Mouse (Mus musculus) neural tube, embryonic 14.5 days (tissue): ENCODE data around the gene Ptpn6. TPM values are rescaled to one million over a fixed set of nuclear protein-coding genes. Genes with fewer than 3 reads are reported as not detected.

ENCODE experiments used
- ATAC-seq: fragments of 200-750 bp; cut with Nextera tagmentation; 2 replicates; pipeline ENCODE4 v1.8.0; 2017; ENCODE audit warnings: low read depth, mild to moderate bottlenecking, moderate TSS enrichment, moderate library complexity
- H3K27ac ChIP-seq: fragments of 300-500 bp; sonication (generic); 2 replicates; pipeline ENCODE4 v1.5.1; 2014; ENCODE audit warnings: low read depth, mild to moderate bottlenecking, control low read depth, low read length, moderate library complexity, mixed read lengths
- H3K27me3 ChIP-seq: fragments of 300-500 bp; sonication (generic); 2 replicates; pipeline ENCODE4 v1.6.1; 2014; ENCODE audit warnings: low read length; ENCODE audit not compliant: control insufficient read depth, insufficient read depth
- H3K36me3 ChIP-seq: fragments of 300-500 bp; sonication (generic); 2 replicates; pipeline ENCODE4 v1.6.1; 2014; ENCODE audit warnings: low read length, mixed read lengths; ENCODE audit not compliant: control insufficient read depth, insufficient read depth
- H3K4me1 ChIP-seq: fragments of 300-500 bp; sonication (generic); 2 replicates; pipeline ENCODE4 v1.6.1; 2014; ENCODE audit warnings: low read length; ENCODE audit not compliant: control insufficient read depth, insufficient read depth
- H3K4me2 ChIP-seq: fragments of 300-500 bp; sonication (generic); 2 replicates; pipeline ENCODE4 v1.6.1; 2014; ENCODE audit warnings: mild to moderate bottlenecking, low read depth, low read length, control low read depth
- H3K4me3 ChIP-seq: fragments of 300-500 bp; sonication (generic); 2 replicates; pipeline ENCODE4 v1.5.1; 2014; ENCODE audit warnings: low read depth, low read length, control low read depth, mixed read lengths
- H3K9ac ChIP-seq: fragments of 300-500 bp; sonication (generic); replicated peaks from 2 replicates; pipeline ENCODE4 v1.6.1; 2014; ENCODE audit warnings: low read depth, mild to moderate bottlenecking, control low read depth, low read length, mixed read lengths
- H3K9me3 ChIP-seq: fragments of 300-500 bp; sonication (generic); 2 replicates; pipeline ENCODE4 v1.6.1; 2016; ENCODE audit warnings: low read length; ENCODE audit not compliant: control insufficient read depth
- WGBS: fragments of 180-500 bp; shearing (Covaris S2); extraction: QIAGEN DNeasy Blood & Tissue Kit; methylation state at CpG from one replicate; pipeline ENCODE4 v1.1.7; 2014; 5-methylcytosine and 5-hydroxymethylcytosine counted together
- polyA plus RNA-seq: library from polyadenylated mRNA; unstranded; fragments of >200 nt; fragmentation: Nextera tagmentation; extraction: Ambion mirVana; gene quantifications from 2 replicates; pipeline ENCODE4 v1.2.1, GENCODE M21; 2014

The Ptpn6 gene
- polyA plus RNA-seq, 1 experiment from 2014 or later: 2.6 TPM

DNA sequence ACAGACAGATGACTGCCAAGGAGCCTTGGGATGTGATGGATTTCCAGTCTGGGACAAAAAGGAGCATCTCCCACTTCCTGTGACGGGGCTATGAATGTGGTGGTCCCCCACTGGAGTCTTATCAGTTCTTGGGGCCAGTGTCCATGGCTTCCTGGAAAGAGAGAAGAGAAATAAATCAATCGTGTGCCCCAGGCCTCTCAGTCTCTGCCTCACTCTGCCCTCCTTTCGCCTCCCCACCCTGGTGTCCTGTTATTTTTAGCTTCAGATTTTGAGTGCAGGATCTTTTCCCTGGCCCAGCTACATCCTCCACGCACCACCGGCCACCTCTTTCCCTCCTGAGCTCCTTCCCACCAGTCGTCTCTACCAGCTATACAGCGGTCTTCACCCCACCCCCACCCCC, 31.5 kb upstream of the Ptpn6 start:
- H3K27ac ChIP-seq: peak overlapping the region; percentile 52
- ATAC-seq: no peak

DNA sequence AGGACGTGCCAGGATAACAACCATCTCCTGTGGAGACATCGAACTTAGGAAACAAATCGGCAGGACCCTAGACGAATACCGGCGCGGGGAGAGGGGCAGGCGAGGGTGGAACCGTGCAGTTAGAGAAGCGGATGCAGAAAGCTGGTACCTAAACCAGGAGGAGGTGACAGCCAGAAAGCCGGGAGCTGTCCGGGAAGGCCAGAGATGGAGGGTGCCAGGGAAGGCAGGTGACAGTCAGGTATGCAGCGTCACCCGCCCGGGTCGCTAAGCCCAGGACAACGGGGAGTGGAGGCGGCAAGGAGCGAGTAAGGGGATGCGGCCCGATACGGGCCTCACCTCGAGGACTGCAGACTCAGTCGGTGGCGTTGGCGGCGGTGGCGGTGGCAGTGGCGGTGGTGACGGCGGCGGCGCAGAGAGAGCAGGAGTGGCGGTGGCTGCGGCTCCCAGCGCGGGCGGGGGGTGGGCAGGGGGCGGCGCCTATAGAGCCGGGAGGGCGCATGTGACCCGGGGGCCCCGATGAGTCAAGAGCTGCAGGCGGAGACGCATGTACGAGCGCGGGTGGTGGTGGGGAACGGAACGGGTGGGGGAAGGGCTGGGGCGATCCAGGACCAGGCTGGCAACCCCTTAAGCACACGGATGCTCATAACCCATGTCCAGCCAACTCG, 30.7 kb upstream of the Ptpn6 start, which contains the start of gene Eno2:
Gene Eno2, minus strand, starts transcription at position 573 of the 665 bp plus-strand sequence.
- Histone ChIP-seq H3K4me3 (peak within 1 kb of the TSS; percentile 47), H3K27me3 (no peaks in the 10 kb centered on the region; the same call in 1 of the 2 replicates), H3K9ac (peak within 1 kb of the TSS; percentile 57), H3K27ac (peak within 1 kb of the TSS; percentile 64), H3K4me1 (peaks cover 9% of the 10 kb centered on the region), H3K9me3 (no peaks in the 10 kb centered on the region), H3K4me2 (peak within 1 kb of the TSS; percentile 71), H3K36me3 (no peaks in the 10 kb centered on the region)
- 2% methylated on average over 53 of the region's 54 CpGs for WGBS
- peak; percentile 90 for ATAC-seq

More for the DNA sequence above, 31.5 kb upstream of the Ptpn6 start:
- Histone ChIP-seq H3K4me2 (peak overlapping the region; percentile 71), H3K9ac (peak overlapping the region; percentile 57), H3K36me3 (no peaks in the 10 kb centered on the region), H3K4me1 (peaks cover 9% of the 10 kb centered on the region), H3K4me3 (peak overlapping the region; percentile 47), H3K27me3 (no peaks in the 10 kb centered on the region; the same call in 1 of the 2 replicates), H3K9me3 (no peaks in the 10 kb centered on the region)
- WGBS: 56% methylated on average over 7 of the region's 7 CpGs

DNA sequence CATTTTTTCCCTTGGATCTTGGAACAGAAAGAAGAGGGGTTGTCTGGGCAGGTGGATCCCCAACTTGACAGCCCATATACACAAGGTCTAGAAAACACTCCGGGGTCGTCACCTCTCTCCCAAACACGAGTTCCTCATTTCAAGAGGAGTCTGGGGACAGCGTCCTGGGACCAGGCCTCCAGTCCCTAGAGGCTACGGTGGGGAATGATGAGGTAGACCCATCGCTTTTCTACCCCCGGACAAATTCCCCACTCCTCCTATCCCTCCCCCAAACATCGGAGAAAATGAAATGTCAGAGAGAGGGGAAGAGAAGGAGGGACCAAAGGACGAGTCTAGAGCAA, 30.2 kb upstream of the Ptpn6 start:
- Histone ChIP-seq H3K9ac (peak overlapping the region; percentile 57; the same call in 1 of the 2 replicates), H3K4me3 (peak overlapping the region; percentile 47), H3K4me1 (peaks cover 9% of the 10 kb centered on the region), H3K9me3 (no peaks in the 10 kb centered on the region), H3K4me2 (peak overlapping the region; percentile 71), H3K27ac (peak overlapping the region; percentile 64; the same call in 1 of the 2 replicates), H3K27me3 (no peaks in the 10 kb centered on the region; the same call in 1 of the 2 replicates), H3K36me3 (no peaks in the 10 kb centered on the region)
- ATAC-seq: peak; percentile 3; the same call in 1 of the 2 replicates
- 5% methylated on average over 9 of the region's 9 CpGs for WGBS

DNA sequence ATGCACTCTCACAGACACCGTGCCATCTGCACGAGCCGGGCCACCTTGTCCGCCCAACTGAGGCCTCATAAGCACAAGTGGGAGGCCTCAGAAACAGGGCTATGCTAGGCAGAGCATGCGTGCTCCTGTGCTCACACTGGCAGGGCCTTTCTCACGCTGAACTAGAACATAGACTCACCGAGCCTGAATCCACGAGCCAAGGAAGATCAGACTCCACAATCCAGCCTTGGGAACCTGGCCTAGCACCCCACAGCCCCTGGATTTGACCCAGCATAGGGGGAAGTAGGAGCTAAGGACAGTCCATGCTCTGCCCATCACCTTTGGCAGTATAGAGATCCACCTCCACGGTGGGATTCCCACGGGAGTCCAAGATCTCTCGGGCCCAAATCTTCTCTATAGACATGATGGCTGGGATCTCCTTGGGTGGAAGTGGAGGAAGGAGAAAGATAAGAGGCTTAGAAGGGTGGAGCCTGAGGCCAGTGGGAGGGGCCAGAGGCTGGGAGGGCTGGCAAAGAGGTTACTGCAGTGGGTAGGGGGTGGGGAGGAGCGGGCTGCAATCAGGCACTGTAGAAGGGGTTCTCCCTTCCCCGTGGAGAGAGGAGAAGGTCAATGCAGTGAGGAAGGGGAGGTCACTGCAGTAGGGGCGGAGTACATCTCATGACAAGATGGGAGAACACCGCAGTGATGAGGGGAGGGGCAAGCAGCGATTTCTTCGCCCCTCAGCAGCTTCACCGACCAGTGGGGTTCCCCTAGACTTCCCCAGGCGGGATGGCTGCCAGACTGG, 29.6 kb upstream of the Ptpn6 start:
- Histone ChIP-seq H3K4me1 (peaks cover 9% of the 10 kb centered on the region), H3K27ac (no peak overlapping the region), H3K4me3 (peak overlapping the region; percentile 47), H3K9ac (peak overlapping the region; percentile 57; the same call in 1 of the 2 replicates), H3K27me3 (no peaks in the 10 kb centered on the region; the same call in 1 of the 2 replicates), H3K36me3 (no peaks in the 10 kb centered on the region), H3K9me3 (no peaks in the 10 kb centered on the region), H3K4me2 (peak overlapping the region; percentile 71)
- WGBS: 28% methylated on average over 19 of the region's 19 CpGs
- ATAC-seq: peak; percentile 39

DNA sequence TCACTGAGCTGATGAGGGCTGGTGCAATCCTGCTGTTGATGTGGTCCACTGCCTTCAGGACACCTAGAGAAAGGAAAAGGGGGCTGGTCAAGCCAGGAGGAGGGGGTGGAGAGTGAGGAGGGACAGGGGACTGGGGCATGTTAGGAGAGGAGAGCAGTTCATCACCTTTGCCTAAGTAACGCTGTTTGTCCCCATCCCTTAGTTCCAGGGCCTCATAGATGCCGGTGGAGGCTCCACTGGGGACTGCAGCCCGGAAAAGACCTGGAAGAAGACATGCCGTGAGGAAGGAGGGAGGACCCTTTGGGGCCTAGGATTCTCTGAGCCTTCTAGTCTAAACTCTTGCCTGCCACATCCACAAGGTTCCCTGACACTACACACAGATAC, 29.0 kb upstream of the Ptpn6 start:
- no peak overlapping the region for H3K9ac ChIP-seq
- peak overlapping the region; percentile 47; the same call in 1 of the 2 replicates for H3K4me3 ChIP-seq
- H3K27ac ChIP-seq: no peak overlapping the region
- WGBS: 50% methylated on average over 4 of the region's 4 CpGs
- peaks cover 9% of the 10 kb centered on the region for H3K4me1 ChIP-seq
- no peaks in the 10 kb centered on the region; the same call in 1 of the 2 replicates for H3K27me3 ChIP-seq
- peak overlapping the region; percentile 71; the same call in 1 of the 2 replicates for H3K4me2 ChIP-seq
- H3K36me3 ChIP-seq: no peaks in the 10 kb centered on the region
- ATAC-seq: no peak
- H3K9me3 ChIP-seq: no peaks in the 10 kb centered on the region

DNA sequence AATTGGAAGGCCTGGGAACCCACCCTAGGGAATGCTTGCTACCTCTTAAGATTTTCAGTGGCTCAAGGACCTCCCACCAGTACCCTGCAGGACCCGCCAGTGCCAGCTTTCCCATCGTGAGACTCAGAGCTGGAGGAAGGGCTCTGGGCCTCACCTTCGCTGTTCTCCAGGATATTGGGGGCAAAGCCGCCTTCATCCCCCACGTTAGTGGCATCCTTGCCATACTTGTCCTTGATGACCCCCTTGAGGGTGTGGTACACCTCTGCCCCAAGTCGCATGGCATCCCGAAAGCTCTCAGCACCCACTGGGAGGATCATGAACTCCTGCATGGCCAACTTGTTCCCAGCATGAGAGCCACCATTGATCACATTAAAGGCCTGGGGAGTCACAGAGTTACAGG, 27.4 kb upstream of the Ptpn6 start:
- Histone ChIP-seq H3K27me3 (no peaks in the 10 kb centered on the region; the same call in 1 of the 2 replicates), H3K36me3 (no peaks in the 10 kb centered on the region), H3K4me1 (peaks cover 9% of the 10 kb centered on the region), H3K9ac (no peak overlapping the region), H3K4me2 (no peak overlapping the region), H3K9me3 (no peaks in the 10 kb centered on the region), H3K27ac (no peak overlapping the region), H3K4me3 (no peak overlapping the region)
- 85% methylated on average over 7 of the region's 7 CpGs for WGBS
- no peak for ATAC-seq

DNA sequence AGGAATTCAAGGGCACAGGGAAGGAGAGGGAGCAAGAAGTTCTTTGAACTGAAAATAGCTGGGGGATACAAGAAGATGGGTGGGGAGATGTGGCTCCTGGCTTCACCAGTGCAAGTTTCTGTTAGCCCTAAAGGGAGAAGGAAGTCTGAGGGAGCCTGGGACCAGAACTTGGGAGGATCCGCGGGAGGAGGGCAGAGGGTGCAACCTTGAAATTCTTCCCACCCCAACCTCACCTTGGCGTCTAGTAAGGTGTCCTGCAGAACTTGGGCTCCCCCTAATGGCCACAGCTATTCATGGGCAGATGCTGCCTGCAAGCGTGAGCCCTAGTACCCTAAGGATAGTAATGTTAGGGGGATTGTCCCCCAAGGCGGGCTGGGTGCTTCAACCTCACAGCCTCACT, 20.7 kb upstream of the Ptpn6 start:
- H3K36me3 ChIP-seq: no peaks in the 10 kb centered on the region
- no peak overlapping the region for H3K4me2 ChIP-seq
- ATAC-seq: no peak
- no peak overlapping the region for H3K9ac ChIP-seq
- H3K4me1 ChIP-seq: peaks cover 33% of the 10 kb centered on the region; the same call in 1 of the 2 replicates
- H3K9me3 ChIP-seq: no peaks in the 10 kb centered on the region
- 1% methylated on average over 5 of the region's 5 CpGs for WGBS
- H3K27me3 ChIP-seq: no peaks in the 10 kb centered on the region
- H3K4me3 ChIP-seq: no peak overlapping the region
- H3K27ac ChIP-seq: no peak overlapping the region

DNA sequence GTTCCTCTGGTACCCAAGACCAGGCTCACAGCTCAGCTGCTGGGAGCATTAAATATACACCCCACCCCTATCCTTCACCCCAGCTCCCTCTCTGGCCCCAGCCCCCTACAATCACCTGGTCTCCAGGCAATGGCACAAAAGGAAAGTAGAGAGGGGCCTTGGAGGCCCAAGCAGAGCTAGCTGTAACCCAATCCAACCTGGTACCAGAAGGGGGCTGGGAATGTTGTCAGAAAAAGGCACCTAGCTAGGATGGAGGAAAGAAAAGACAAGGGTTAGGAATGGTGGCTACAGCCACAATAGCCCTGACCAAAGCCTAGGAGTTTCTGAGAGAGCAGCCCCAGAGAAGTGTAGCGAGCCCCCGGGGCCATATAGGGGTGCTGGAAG, 20.3 kb upstream of the Ptpn6 start:
- Histone ChIP-seq H3K4me3 (no peak overlapping the region), H3K27me3 (no peaks in the 10 kb centered on the region), H3K9me3 (no peaks in the 10 kb centered on the region), H3K4me2 (peak overlapping the region; percentile 63; the same call in 1 of the 2 replicates), H3K9ac (no peak overlapping the region), H3K27ac (peak overlapping the region; percentile 53), H3K36me3 (no peaks in the 10 kb centered on the region), H3K4me1 (peaks cover 37% of the 10 kb centered on the region; the same call in 1 of the 2 replicates)
- ATAC-seq: no peak
- 58% methylated on average over 2 of the region's 2 CpGs for WGBS
